Mouse (Mus musculus) heart, postnatal 0 days (tissue): ENCODE data around the gene Tmem63b.

Source experiments
- CTCF ChIP-seq: IDR thresholded peaks from 2 replicates; pipeline ENCODE4 v1.5.1; 2016; ENCODE audit warnings: antibody characterized with exemption, control low read depth, low read depth
- EP300 ChIP-seq: IDR thresholded peaks from 2 replicates; pipeline ENCODE4 v1.6.1; 2016; ENCODE audit warnings: antibody characterized with exemption, low read depth

DNA sequence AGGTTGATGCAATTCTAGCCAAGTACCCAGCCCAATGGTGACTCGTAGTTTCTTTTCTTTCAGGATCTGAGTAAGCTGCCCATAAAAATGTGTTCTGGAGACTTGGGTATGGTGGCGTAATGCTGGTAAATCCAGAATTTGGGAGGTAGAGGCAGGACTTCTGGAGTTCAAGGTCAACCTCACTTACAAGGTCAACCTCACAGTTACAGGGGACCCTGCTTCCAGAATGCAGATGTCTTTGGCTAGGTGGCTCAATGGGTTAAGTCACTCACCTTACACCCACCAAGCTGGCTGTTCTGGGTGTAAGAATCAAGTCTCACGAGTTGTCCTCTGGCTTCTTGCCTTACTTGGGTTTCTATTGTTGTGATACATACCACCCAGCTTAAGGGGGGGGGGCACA, 70.0 kb downstream of the Tmem63b start:
- no peak for TF ChIP-seq CTCF
- TF ChIP-seq EP300 = no peak
